ENCODE assay signal across 8 mouse cellular contexts in genomic region chr9:69457747-69458625, GRCm38 (mm10). TPM values are rescaled to one million over a fixed set of nuclear protein-coding genes. Genes with fewer than 3 reads are reported as not detected.
DNase-seq lines count a peak whose midpoint lies in the region; ATAC-seq and TF ChIP-seq lines count a peak whose summit lies in the region.
"Had no signal": no experiment of that assay in that cellular context is flagged by ENCODE, and none has a peak within 500 bp of the region (broad histone marks: within the 10 kb centered on the region; RNA-seq: fewer than 3 reads in every experiment).

No protein-coding gene starts in this region.

- TF ChIP-seq CTCF in Patski (IDR thresholded peaks at IDR 0.05): no peak
- TF ChIP-seq CTCF in brain, embryonic 14.5 days (IDR thresholded peaks at IDR 0.05; ENCODE audit: borderline replicate concordance, extremely low read depth, insufficient read depth, insufficient read length): no peak

- peak; percentile 64 for ATAC-seq in Patski
- no peak for ATAC-seq in heart, embryonic 13.5 days (ENCODE audit: extremely low read depth, insufficient number of reproducible peaks, low FRiP score, low TSS enrichment)
- no peak for ATAC-seq in erythroid progenitor cell, adult 5-6 weeks (replicated peaks; ENCODE audit: low FRiP score, poor library complexity, severe bottlenecking)

- peak; percentile 99 for DNase-seq in Patski (ENCODE audit: low read depth, low spot score)
- DNase-seq in brain, embryonic 14.5 days (ENCODE audit: low read depth): peak; percentile 65
- peak; percentile 86 for DNase-seq in kidney, postnatal 10 days
- peak; percentile 66 to 77 for DNase-seq in lung, postnatal 4 days
- no peak for DNase-seq in spleen, postnatal 14 days (ENCODE audit: low spot score in 2 of 2)

- no peaks in the 10 kb centered on the region for H3K9me3 ChIP-seq in heart, embryonic 13.5 days

- no peaks in the 10 kb centered on the region for H3K27me3 ChIP-seq in Patski
- H3K27me3 ChIP-seq in heart, embryonic 13.5 days (replicated peaks): no peaks in the 10 kb centered on the region

- POLR2A ChIA-PET in Patski (lab: Charles Lee): no interaction called here

- no peak for TF ChIP-seq POLR2A in brain, embryonic 14.5 days (IDR thresholded peaks at IDR 0.05; ENCODE audit: borderline replicate concordance, extremely low read depth, insufficient read depth, insufficient read length, poor library complexity, severe bottlenecking)

- H3K4me3 ChIP-seq in heart, embryonic 13.5 days: peak overlapping the region; percentile 29
- H3K4me3 ChIP-seq: layer of hippocampus, adult 2 months had no signal

- WGBS in heart, embryonic 13.5 days: 30% methylated on average over 14 of the region's 14 CpGs

- peak overlapping the region; percentile 88 for H3K27ac ChIP-seq in heart, embryonic 13.5 days (replicated peaks)
- H3K27ac ChIP-seq: layer of hippocampus, adult 2 months had no signal

- CTCF ChIA-PET in Patski (lab: Charles Lee): interaction anchor here (1.6 to 1.9 kb wide), 2 partner anchors 22 to 30 kb away, joined by 3 to 6 read pairs; no protein-coding TSS in a partner anchor

- peaks cover 69% of the 10 kb centered on the region for H3K4me1 ChIP-seq in heart, embryonic 13.5 days

- H3K36me3 ChIP-seq in heart, embryonic 13.5 days: peaks cover 31% of the 10 kb centered on the region

- in situ Hi-C loops in Patski (cut with MboI; ENCODE audit: low pct_unique_long_range_greater_than_20kb): no loop called here

- peak overlapping the region; percentile 68 for H3K9ac ChIP-seq in heart, embryonic 13.5 days

- H3K4me2 ChIP-seq in heart, embryonic 13.5 days: peak overlapping the region; percentile 85

RNA-seq across cellular contexts. Expression of gene Anxa2, which starts 4.6 kb away (rescaled TPM):
- 829 TPM for polyA plus RNA-seq in Patski (2021)
- 93.5 and 132 TPM in 2 replicates for polyA plus RNA-seq in brain, embryonic 14.5 days (2012; rRNA removed)
- polyA plus RNA-seq in heart, embryonic 13.5 days (2015; fragmentation: Nextera tagmentation; extraction: Ambion mirVana): 450 and 490 TPM in 2 replicates
- 40.7 and 70.3 TPM in 2 replicates for total RNA-seq in erythroid progenitor cell, adult 5-6 weeks (2015; ENCODE audit: low replicate concordance)
- 17.9 and 34.8 TPM in 2 replicates for total RNA-seq in erythroid progenitor cell, adult 5-6 weeks (2017; ENCODE audit: low replicate concordance)

Comparison
In these comparisons a context has a peak if more than half of its experiments do, and no peak if none do; other contexts are left out.
1. DNase-seq: peak in Patski (single experiment), brain, embryonic 14.5 days (single experiment), kidney, postnatal 10 days (single experiment) and lung, postnatal 4 days (2 of 2); none in spleen, postnatal 14 days (0 of 2).